Mouse (Mus musculus): Measurements from ENCODE around the gene Tceal9.
"Not testable (repeated sequence)": the region's sequence is repeated elsewhere in the genome, so short reads cannot be mapped to it uniquely, and the experiment has no call there.

Gene Tceal9

GRCm38 (mm10) chrX:136244574-136245229, at the start of gene Tceal9:
Tceal9 (plus strand) TSS chrX:136245079.
- DNase-seq (ENCODE audit: extremely low read depth, low read depth) = peak; percentile 79

- DNase-seq (ENCODE audit: extremely low read depth, low read depth) = peak; percentile 91
Measured at GRCm38 (mm10) chrX:136195193-136195944, 49.5 kb upstream of the Tceal9 start.

GRCm38 (mm10) chrX:136196873-136197272, 48.0 kb upstream of the Tceal9 start:
- DNase-seq (ENCODE audit: extremely low read depth, low read depth) = peak; percentile 71

- no peak for DNase-seq (ENCODE audit: extremely low read depth, low read depth)
Measured at GRCm38 (mm10) chrX:136203257-136203656, 41.6 kb upstream of the Tceal9 start.

- no peak for DNase-seq (ENCODE audit: extremely low read depth, low read depth)
Measured at GRCm38 (mm10) chrX:136203664-136204066, 41.2 kb upstream of the Tceal9 start, which contains the start of gene Tceal5. Tceal5 (minus strand) TSS chrX:136203876.

- DNase-seq (ENCODE audit: extremely low read depth, low read depth) = no peak
Measured at GRCm38 (mm10) chrX:136204406-136204805, 40.5 kb upstream of the Tceal9 start.

GRCm38 (mm10) chrX:136213396-136213795, 31.5 kb upstream of the Tceal9 start:
- DNase-seq (ENCODE audit: extremely low read depth, low read depth) = no peak

- not testable (repeated sequence) for DNase-seq (ENCODE audit: extremely low read depth, low read depth)
Measured at GRCm38 (mm10) chrX:136214729-136215677, 29.9 kb upstream of the Tceal9 start, which contains the start of the genes Tceal7 and Bex1. Tceal7 (plus strand) TSS chrX:136214779. Bex1 (minus strand) TSS chrX:136215513.

GRCm38 (mm10) chrX:136216303-136216702, 28.6 kb upstream of the Tceal9 start:
- DNase-seq (ENCODE audit: extremely low read depth, low read depth) = no peak

- no peak for DNase-seq (ENCODE audit: extremely low read depth, low read depth)
Measured at GRCm38 (mm10) chrX:136223714-136224113, 21.2 kb upstream of the Tceal9 start.

GRCm38 (mm10) chrX:136227768-136228167, 17.1 kb upstream of the Tceal9 start:
- DNase-seq (ENCODE audit: extremely low read depth, low read depth) = no peak

- peak; percentile 19 for DNase-seq (ENCODE audit: extremely low read depth, low read depth)
Measured at GRCm38 (mm10) chrX:136238118-136238517, 6.8 kb upstream of the Tceal9 start.

- no peak for DNase-seq (ENCODE audit: extremely low read depth, low read depth)
Measured at GRCm38 (mm10) chrX:136243181-136243580, 1.7 kb upstream of the Tceal9 start.

GRCm38 (mm10) chrX:136245521-136246071, 717 bp downstream of the Tceal9 start:
- DNase-seq (ENCODE audit: extremely low read depth, low read depth) = no peak

- DNase-seq (ENCODE audit: extremely low read depth, low read depth) = no peak
Measured at GRCm38 (mm10) chrX:136248811-136249210, 3.9 kb downstream of the Tceal9 start.

GRCm38 (mm10) chrX:136249671-136250070, 4.8 kb downstream of the Tceal9 start:
- DNase-seq (ENCODE audit: extremely low read depth, low read depth) = no peak

GRCm38 (mm10) chrX:136252023-136252729, 7.3 kb downstream of the Tceal9 start:
- DNase-seq (ENCODE audit: extremely low read depth, low read depth) = no peak

- no peak for DNase-seq (ENCODE audit: extremely low read depth, low read depth)
Measured at GRCm38 (mm10) chrX:136267720-136268119, 22.8 kb downstream of the Tceal9 start.

- no peak for DNase-seq (ENCODE audit: extremely low read depth, low read depth)
Measured at GRCm38 (mm10) chrX:136268173-136268572, 23.3 kb downstream of the Tceal9 start.

- DNase-seq (ENCODE audit: extremely low read depth, low read depth) = peak; percentile 19
Measured at GRCm38 (mm10) chrX:136269743-136270392, 25.0 kb downstream of the Tceal9 start, which contains the start of gene Bex3. Bex3 (plus strand) TSS chrX:136270253.
